Mouse (Mus musculus): ENCODE results near the gene Taok2.

Taok2 gene

GRCm38 (mm10) chr7:126831539-126831938 lies 53.0 kb downstream of the Taok2 start, which contains the start of gene 4930451I11Rik:
Gene 4930451I11Rik, minus strand, starts transcription at chr7:126831639.
- no peak for DNase-seq (ENCODE audit: extremely low spot score, low read depth, low spot score)

GRCm38 (mm10) chr7:126825952-126826351 lies 58.6 kb downstream of the Taok2 start:
- no peak for DNase-seq (ENCODE audit: extremely low spot score, low read depth, low spot score)

- DNase-seq (ENCODE audit: extremely low spot score, low read depth, low spot score): no peak
Measured at GRCm38 (mm10) chr7:126825403-126825802, 59.1 kb downstream of the Taok2 start.

DNA sequence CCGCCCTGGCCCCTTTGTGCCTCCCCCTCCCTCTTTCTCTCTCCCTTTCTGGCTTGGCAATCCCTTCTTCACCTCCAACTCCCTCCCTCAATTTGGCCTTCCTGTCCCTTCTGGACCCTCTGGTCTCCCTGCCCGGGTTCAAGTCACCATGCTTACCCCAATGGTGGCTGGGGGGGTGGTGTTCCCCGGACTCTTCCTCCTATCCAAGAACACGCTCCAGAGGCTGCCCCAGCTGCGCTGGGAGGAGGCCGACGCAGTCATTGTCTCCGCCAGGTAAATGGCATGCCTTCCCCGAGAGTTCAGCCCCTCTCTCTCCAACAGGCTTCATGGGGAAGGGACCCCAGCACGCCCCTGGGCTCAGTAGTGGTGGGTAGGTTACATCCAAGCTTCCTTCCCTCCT lies 60.6 kb downstream of the Taok2 start:
- DNase-seq (ENCODE audit: extremely low spot score, low read depth, low spot score): no peak

GRCm38 (mm10) chr7:126823202-126823711 lies 61.2 kb downstream of the Taok2 start:
- DNase-seq (ENCODE audit: extremely low spot score, low read depth, low spot score): no peak

GRCm38 (mm10) chr7:126822741-126823140 lies 61.8 kb downstream of the Taok2 start:
- DNase-seq (ENCODE audit: extremely low spot score, low read depth, low spot score): no peak

- peak; percentile 61 for DNase-seq (ENCODE audit: extremely low spot score, low read depth, low spot score)
Measured at GRCm38 (mm10) chr7:126821835-126822511, 62.5 kb downstream of the Taok2 start.

- DNase-seq (ENCODE audit: extremely low spot score, low read depth, low spot score): no peak
Measured at GRCm38 (mm10) chr7:126818818-126819217, 65.7 kb downstream of the Taok2 start.

DNA sequence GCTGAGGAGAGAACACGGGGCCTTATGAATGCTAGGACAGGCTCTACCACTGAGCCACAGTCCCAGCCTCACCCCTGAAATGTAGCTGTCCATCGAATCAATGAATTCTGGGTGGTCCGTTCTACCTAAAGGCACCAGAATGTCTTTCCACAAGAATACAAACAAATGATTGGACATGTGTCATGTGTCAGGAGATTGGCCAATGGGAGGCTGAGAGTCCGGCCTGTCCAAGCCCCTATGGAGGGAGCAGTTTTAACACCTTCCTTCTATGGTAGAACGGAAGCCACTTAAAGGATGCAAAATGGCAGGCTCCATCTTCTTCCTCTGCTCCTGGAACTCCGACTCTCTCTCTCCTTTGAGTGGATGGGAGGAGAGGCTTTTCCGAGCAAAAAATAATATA lies 66.9 kb downstream of the Taok2 start:
- DNase-seq (ENCODE audit: extremely low spot score, low read depth, low spot score): no peak

DNA sequence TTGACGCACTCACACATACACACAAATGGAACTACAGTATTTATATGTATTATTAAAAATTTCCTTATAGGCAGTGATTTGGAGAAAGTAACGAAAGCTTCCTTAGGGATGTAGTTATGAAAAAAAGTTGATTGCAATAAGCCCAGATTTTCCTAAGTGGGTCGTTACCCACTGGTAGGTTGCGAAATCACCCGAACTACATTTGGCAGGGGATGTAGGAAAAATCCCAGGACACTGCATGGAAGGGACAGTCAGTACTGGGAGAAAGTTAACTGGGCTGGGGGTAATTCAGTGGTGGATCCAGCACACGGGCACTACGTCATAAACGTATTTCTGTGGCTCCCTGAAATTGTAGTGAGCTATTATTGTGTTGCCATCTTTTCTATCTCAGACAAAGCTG lies 68.0 kb downstream of the Taok2 start:
- no peak for DNase-seq (ENCODE audit: extremely low spot score, low read depth, low spot score)

DNA sequence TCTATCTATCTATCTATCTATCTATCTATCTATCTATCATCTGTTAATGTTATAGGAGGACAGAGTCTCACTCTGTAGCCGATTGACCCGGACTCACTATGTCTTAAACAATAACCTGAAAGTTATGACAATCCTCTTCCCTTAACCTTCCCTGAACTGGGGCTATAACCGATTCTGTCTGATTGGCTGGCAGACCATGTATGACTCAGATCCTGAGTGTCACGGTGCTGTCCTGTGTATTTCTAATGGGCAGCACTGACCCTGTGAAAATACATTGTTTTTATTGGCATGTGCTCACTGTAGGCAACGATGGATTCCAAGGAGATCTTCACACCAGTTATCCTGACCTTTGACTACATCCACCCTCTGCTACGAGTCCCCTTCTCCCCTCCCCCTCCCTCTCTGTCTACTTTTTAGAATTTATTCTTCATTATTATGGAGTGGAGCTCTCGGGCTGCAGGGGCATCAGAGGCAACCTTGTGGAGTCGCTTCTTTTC lies 68.7 kb downstream of the Taok2 start:
- DNase-seq (ENCODE audit: extremely low spot score, low read depth, low spot score): no peak
